Mouse (Mus musculus) gastrocnemius, adult 8-10 months (tissue): ENCODE measurements at regions not wholly inside any gene's neighbourhood (a gene's known extent, or its start where the extent isn't known, plus 50 kb on each side); places are given as distances from the start of the nearest gene placed in this dataset.

ENCODE experiments used
- DNase-seq, 2 experiments: peaks; one replicate each; pipeline ENCODE4 v3.0.0; 2022; ENCODE audit warnings: low spot score in 2 of 2

DNA sequence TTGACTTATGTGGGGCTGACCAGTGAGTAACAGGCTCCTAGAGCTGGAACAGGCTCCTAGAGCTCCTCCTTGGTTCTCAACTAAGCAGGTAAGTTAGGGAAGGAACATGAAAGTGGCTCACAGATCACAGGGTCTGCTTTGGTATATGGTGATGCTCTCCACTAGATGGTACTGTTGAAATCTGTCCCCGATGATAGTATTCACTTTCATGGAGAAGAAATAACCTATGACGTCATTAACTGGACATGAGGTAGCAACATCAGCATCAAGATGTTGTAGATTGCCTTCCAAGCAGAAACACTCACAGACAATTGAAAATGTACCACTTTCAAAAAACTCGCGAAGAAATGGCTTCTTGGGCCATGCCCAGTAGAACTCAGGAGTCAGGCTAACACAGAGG, 195.3 kb upstream of the Atp5g3 start:
- no peak for DNase-seq

DNA sequence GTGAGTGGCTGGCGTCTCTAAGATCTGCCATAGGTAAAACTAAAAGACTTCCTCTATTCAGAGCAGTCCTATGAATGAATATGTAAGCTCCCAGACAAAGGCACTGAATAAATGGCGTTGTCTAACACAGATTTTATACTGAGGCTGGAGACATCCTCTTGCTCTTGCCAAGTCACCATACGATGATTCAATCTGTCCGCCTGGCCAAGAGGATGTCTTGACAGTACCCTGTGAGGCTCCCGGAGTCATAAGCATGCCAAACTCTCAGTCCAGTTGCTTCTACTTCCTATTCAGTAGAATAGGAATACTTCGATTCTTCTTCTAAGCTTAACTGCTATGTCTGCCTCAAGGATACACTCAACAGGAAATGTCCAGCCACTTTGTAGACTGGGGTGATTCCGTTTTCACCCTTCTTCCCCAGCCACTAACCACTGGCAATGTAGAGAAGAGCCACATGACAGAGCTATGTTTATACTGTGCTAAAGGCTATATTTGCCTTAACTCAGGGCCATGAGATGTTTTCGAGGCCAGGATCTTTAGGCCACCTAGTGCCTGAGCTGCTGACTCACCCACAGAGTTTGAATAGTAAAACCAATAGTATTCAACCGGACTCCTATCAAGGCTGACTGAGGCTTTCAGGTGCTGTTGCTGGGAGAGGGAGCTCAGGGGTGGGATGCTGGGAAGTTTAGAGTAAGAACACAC, 188.7 kb upstream of the Atp5g3 start:
- no peak for DNase-seq

DNA sequence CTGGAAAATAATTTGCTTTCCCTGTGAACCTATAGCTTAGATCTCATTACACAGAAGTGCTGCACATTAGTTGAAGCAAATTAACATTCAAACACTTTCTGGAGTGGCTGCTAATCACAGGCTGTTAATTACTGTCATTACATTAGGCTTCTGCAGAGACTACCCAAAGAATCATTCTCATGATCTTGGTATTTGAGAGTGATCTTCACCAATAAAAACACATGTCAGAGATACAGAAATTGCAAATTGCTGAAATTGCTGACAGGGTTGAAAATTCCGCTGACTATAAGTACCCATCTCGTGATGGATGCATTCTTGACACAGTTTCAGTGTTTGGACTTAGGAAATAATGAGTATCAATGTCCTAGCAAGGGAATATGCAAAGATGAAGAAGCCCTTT, 185.7 kb upstream of the Atp5g3 start:
- no peak for DNase-seq

DNA sequence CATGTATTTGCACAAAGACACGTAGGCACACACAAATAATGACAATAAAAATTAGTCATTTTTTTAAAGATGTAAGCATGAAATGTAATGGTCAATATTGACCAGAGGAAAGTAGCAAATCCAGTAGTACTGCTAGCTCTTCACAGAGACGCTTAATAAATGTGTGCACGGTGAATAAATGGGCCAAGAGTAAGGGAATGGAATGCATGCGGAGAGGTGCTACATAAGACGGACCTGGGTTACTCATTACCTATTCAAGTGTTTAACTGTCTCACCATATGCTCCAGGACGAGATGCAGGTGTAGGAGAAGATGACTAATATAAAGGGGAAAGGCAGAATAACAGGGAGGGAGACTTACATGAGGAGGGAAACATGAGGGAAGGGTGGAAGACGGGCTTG, 182.4 kb upstream of the Atp5g3 start:
- no peak for DNase-seq

DNA sequence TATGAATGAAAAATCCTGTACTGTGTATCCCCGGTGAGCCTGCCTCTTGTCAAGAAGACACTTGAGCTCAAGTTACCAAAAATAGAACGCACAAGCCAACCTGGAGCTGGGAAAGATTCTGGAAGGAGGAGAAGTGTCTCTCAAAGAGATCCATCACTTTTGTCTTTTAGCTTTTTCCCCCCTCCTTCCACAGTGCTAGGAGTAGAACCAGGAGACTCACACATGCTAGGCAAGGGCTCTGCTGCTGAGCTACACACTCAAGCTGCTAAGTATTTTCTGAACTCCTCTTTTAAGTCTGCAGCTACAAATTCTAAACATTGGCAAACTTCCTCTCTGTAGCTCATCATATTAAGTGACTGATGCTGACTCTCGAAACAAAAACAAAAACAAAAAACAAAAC, 176.2 kb upstream of the Atp5g3 start:
- DNase-seq = no peak

DNA sequence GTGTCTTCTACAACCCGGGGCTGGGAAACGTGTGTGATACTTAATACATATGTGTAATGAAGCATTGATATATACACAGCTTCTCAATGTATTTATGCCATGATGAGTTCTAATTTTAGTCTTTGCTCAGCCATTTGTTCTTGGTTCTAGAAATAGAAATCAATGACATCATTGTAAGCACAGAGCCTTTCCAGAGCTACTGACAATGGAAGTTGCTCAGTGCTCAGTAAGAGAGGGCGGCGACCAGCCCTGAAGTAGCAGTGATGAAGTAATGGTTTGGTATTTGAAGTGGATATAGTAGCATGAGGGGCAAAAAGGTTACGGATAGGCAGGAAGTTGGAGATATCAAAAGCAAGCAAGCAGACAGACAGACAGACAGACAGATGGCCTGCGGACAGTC, 173.8 kb upstream of the Atp5g3 start:
- DNase-seq = no peak

DNA sequence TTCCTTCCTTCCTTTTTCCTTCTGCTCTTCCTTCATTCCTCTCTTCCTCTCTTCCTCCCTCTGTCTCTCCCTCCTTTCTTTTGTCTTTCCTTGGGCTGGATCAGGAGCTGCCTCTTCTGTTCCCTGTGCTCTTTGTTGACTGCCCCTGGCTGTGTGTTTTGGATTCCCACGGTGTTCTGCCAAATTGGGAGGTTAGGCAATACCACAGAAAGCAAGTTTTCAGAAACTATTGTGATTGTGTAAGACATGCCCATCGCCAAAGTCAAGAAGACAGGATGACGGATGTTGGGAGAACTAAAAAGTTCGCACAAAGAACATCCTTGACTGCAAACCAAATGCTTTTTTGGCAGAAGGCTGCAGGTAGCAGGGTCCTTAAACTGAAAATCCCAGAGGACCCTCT, 165.6 kb upstream of the Atp5g3 start:
- no peak for DNase-seq

DNA sequence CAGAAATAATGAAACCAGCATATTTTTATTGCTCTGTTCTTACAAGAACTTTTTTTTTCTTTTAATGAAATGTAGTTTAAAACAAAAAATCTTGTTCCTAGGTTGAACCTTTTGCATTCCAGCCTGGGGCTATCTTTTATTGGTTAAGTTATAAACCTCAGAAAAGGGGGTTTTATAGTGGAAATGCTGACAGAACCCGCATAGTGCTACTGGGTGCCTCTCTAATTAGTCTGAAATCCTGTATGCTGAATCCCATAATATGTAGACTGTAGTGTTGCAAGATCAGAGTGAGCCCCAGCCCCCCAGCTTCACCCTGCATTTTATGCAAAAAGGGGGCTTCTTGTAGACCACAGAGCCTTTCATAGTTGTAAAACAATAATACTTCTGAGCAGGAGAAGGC, 164.4 kb upstream of the Atp5g3 start:
- no peak for DNase-seq

DNA sequence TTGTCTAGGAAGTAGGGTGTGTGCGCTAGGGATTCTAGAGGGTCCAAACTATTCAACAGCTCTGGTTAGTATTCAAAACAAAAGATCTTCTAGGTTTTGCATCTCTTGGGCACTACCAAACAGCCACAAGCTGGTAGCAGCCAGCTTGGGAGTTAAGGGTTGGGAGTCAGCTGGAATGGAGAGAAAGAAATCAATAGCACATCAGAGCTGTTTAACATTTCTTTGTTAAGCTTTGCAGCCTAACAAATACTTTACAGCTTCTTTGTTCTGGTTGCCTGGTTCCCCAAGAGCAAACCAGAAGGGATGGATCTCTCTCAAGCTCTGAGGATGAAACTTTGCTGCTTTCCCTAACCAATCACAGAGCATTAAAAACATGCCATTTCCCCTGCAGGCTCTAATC, 162.3 kb upstream of the Atp5g3 start:
- DNase-seq = no peak

DNA sequence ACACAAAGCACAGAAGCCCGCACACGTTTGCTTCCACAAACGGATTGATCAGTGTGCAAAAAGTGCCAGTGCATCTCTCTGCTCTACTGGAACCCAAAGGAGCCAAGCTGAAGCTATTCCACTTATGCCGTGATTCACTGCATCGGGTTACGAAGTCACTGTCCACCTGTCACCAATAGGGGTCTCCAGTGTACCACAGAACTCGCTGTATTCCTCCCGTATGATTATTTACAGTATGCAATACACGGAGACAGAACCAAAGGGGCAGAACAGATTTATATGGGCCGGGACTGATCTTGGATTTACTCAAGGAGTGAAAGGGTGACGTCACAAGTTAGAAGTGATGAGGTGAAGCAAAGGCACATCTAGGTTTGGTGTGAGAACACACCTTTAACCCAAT, 155.5 kb upstream of the Atp5g3 start:
- peak in 1 of 2 experiments; percentile 15 for DNase-seq

DNA sequence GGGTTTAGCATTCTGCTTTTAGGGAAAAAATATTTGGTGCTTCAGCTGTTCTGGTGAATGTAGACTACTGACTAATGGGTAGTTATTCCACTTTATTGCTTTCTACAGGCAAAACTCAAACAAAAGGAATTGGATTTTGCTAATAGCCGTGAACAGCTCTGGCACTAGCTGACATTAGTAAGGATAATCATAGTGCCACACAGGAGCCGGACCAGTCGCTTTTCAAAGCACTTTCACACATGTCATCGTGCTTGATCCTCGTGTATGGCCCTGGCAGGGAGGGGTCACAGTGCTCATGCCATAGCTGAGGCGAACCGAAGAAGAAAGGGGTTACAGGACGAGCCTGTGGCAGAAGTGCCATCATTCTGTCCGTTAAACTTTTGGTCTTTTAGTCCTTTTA, 153.2 kb upstream of the Atp5g3 start:
- DNase-seq = no peak

DNA sequence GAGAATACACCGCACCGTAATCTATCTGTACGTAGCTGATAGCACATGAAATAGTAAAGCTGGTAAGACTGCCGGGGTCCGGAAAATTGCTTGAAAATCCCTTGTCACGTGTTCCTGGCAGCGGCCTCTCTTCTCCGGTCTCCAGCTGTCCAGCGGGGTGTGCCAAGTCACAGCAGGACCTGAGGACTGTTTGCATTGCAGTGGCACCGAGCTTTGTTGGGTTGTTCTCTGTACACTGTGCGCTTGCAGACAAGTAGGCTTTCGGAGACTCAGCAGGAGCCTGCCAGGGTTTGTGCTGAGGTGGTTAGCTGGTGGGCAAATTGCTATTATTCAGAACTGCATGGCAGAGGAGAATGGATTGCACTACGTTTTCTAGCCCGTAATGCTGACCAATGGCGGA, 152.7 kb upstream of the Atp5g3 start:
- no peak for DNase-seq

DNA sequence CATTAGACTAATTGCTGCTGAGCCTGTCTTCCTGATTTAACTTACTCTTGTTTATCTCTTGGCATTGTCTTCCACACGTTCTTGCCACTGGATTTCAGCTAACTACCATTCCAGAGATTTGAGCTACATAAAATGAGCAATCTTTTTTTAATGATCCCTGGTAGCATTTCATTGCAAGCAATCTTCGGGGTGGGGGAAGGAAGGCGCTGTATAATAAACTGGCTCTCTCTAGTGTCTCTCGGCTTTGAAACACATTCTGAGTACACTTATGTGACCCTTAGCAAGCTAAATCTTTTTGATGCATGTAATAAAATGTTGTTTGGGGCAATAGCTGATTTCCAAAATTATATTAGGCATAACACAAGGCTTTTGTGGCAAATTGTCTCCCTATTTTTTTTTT, 152.2 kb upstream of the Atp5g3 start:
- no peak for DNase-seq

DNA sequence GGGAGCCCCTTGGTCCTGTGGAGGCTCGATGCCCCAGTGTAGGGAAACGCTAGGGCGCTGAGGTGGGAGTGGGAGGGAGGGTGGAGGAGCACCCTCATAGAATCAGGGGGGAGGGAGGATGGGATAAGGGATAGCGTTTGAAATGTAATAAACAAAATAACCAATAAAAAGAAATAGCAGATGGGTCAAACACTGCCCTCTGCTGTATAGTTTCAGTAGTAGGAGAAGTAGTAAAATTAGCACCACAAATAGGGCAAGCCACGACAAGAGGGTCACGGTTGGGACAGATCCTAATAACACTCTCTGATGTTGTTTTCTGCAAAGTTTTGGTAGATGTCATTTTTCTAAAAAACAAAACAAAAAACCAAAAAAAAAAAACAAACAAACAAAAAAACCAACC, 131.3 kb upstream of the Atp5g3 start:
- DNase-seq = no peak

DNA sequence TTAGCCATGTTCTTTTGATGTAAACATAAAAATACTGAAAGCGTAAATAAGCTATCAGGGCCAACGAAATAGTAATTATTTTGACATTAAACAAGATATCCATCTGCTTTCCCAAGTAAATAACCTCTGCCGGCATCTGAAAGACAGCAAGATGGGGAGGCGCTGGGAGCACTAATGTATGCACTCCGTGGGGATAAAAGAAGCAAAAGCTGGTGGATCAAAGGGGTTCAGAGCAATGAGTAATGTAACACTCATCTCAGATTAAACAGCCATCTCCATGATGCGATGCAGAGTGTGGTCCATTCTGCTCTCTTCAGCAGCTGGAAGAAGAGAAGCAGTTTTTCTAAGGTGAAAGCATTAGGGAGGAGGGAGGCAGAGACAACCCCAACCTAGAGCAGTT, 128.5 kb upstream of the Atp5g3 start:
- no peak for DNase-seq

DNA sequence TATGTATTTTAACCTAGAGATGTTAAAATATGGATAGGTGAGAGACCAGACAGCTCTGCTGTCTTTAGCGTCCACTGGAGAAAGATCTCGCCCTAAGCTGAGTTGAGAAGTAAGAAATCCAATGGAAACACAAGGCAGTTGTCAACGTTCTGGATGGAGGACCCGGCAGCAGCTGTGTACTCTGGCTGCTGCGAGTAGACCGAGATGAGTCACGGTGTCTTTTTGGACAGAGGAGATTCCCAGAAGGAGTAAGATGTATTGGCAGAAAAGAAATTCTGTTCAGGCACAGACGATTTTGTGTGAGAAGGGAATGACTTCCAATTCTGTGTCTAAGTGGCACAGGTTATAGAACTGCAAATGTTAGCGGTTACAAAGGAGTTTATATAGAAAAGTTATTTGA, 124.9 kb upstream of the Atp5g3 start:
- DNase-seq = no peak

DNA sequence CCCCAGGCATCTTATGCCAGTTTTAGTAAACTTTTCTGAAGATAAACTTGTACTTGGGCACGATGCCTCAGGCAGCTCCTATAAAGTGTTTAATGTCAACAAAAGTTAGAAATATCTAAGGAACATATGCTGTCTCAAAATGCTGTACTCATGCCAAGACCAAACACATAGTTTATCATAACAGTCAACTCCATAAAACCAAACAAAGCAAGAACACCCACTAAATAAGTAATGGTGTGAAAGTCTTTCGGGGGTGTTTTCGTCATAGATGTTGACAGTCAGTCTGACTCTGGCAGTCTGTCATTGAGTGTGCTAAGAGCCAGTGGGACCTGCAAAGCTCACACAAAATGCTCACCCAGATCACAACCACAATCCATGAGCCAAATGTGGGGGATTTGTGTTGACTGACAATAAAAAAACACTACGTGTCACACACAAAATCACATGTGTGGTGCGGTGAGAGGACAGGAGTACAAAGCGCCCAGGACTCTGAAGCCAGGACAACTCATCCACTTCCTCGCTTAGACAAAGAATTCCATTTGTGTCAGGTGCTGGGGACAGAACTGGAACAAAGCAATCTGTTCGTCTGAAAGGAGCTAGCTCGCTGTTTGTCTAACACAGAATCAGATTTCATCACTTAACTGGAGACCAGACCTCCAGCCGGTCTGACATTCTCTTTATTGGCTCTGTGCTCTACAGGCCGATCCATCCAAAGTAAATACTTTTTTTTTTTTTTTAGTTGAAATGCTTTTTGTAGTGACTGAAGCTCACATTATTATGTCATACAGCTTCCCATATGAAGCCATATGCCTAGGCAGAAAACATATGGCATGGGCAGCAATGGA, 121.3 kb upstream of the Atp5g3 start:
- DNase-seq = no peak

DNA sequence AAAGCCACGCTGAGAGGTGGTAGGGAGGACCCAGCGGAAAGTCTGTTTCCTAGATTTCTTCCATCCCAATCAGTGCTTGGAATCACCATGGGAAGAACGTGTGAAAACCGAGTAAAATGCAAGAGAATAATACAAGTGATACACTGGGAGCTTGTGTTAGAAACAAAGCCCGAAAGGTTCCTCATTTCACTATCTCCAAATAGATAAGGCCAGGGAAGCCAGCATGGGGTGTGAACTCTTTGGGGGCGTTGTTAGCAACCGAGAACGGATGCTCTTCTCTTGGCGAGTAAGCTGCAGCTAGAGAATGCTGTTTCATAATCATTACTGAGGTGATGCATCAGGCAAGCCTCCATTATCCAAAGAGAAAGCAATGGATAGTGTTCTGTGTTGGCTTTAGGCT, 118.8 kb upstream of the Atp5g3 start:
- no peak for DNase-seq

DNA sequence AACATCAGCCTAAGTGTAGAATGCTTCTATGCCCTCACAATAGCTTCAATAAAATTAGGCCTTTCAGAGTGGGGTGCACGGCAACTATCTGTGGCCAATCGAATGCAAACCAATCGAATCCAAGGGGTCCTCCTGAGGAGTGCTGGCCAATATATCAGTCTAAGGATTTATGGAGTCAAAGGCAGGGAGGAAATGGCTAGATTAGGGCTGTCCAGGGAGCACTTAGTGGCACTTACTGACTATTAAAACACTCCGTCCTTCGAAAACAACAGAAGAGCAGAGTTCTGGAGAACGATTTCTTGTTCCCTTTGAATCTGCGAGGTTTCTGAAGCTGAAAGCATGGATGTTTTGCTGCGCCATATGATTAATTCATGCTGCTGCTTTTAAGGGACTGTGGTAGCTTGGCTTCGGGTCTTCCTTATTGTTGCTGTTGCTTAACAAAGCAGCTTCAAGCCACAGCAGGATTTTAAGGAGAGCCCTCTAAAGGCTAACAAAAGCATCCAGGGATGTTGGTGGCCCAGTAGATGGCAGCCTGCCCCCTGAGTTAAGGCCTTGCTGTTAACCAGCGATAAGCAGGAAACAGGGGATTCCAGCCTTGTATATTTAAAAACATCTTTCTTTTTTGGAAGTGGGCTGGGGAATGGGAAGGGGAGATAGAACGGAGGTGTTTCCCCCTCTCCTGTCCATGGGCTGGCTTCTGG, 116.4 kb upstream of the Atp5g3 start:
- DNase-seq = no peak

DNA sequence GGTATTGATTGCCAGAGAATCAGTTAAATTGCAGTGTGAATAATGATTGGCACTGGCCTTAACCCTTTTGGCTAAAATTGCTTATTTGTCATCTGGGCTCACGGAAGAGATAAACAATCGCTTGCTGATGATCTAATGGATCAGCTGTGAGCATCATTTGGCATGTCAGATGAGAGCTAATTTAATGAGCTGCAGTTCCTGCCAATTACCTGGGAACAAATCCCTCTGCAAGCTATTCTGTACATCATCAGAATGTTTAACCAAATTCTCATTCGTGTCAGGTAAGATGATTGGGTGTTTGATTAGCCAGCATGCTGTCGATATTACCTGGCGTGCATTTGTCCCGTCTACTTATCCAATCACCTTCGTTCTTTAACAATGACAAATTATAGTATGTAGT, 104.0 kb upstream of the Atp5g3 start:
- DNase-seq = no peak

DNA sequence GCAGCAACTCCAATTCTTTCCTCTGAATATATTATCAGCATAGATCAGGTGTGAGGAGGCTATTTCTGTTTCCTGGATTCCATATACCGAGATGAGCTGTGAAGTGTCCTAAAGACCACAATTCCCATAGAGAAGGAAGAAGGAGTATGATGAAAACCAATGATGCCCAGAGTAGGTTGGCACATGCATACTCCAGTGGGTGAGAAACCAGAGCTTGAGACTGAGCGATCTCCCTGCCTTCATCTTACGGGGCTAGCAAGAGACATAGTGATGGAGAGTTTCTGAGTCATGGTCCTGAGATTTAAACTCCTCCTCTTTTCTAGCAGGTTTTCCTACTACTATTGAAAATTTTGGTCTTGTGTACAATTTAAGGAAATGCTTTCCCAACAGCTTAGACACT, 103.1 kb upstream of the Atp5g3 start:
- DNase-seq = no peak

DNA sequence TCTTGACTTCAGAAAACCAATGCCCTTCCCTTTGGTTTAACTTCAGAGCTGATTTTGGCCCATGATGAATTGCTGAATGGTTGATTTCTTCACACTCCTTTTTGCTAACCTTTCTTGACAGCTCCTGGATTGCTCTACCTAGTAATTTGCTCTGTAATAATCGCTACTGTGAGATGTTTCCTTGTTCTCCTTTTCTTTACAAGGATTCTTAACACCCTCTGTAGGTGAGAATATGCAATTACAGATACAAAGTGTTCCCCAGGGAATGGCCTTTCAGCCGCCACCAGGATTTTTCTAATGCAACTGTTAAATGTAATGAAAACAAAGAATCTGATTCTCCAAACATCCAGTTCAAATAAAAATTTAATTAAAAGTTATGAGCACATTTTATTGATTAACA, 87.4 kb upstream of the Atp5g3 start:
- no peak for DNase-seq

DNA sequence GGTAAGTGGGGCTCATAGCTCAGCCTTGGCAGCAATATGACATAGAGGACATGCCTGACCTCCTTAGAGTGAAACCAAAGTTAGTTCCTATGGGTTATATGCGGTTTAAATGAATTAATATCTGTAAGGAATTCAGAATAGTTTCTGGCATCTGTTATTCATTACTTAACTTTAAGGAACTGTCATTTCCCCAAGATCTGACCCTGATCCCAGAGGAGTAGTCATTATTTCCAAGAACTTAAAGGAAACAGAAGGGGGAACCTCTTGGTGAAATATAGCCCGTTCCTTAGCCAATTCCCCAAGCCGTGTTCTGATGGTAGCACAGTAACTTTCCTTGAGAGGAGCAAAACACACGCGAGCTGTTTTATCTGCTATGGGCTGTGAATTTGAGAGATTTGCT, 85.9 kb upstream of the Atp5g3 start:
- no peak for DNase-seq
